Mouse (Mus musculus): ENCODE measurements around the gene 6820408C15Rik.
A peak's percentile ranks its signal among the peaks of the same experiment; 100 is the strongest.
"Not testable (repeated sequence)": the region's sequence is repeated elsewhere in the genome, so short reads cannot be mapped to it uniquely, and the experiment has no call there.

The 6820408C15Rik gene

GRCm38 (mm10) chr2:152411471-152411870 is 3.9 kb upstream of the 6820408C15Rik start:
- no peak for DNase-seq (ENCODE audit: low spot score in 2 of 2)

GRCm38 (mm10) chr2:152412526-152413157 is 2.7 kb upstream of the 6820408C15Rik start:
- DNase-seq (ENCODE audit: low spot score in 2 of 2): no peak

- DNase-seq (ENCODE audit: low spot score in 2 of 2): no peak
Observed at GRCm38 (mm10) chr2:152413158-152413764, 2.1 kb upstream of the 6820408C15Rik start.

GRCm38 (mm10) chr2:152413765-152414584 is 1.4 kb upstream of the 6820408C15Rik start:
- DNase-seq (ENCODE audit: low spot score in 2 of 2): peak; percentile 11 to 60

- peak; percentile 81 to 82 for DNase-seq (ENCODE audit: low spot score in 2 of 2)
Observed at GRCm38 (mm10) chr2:152414591-152415165, 709 bp upstream of the 6820408C15Rik start, which contains the start of gene Zcchc3. Gene Zcchc3, minus strand, starts transcription at chr2:152415027.

GRCm38 (mm10) chr2:152415786-152416185 is 399 bp downstream of the 6820408C15Rik start:
- DNase-seq (ENCODE audit: low spot score in 2 of 2): no peak

- no peak for DNase-seq (ENCODE audit: low spot score in 2 of 2)
Observed at GRCm38 (mm10) chr2:152427493-152427892, 12.1 kb downstream of the 6820408C15Rik start.

- not testable (repeated sequence) for DNase-seq (ENCODE audit: low spot score in 2 of 2)
Observed at GRCm38 (mm10) chr2:152428481-152428880, 13.1 kb downstream of the 6820408C15Rik start.

GRCm38 (mm10) chr2:152436405-152436901 is 21.1 kb downstream of the 6820408C15Rik start:
- no peak for DNase-seq (ENCODE audit: low spot score in 2 of 2)

GRCm38 (mm10) chr2:152436983-152437860 is 21.8 kb downstream of the 6820408C15Rik start:
- peak; percentile 71 to 73 for DNase-seq (ENCODE audit: low spot score in 2 of 2)

GRCm38 (mm10) chr2:152438963-152439362 is 23.6 kb downstream of the 6820408C15Rik start:
- no peak for DNase-seq (ENCODE audit: low spot score in 2 of 2)

- no peak for DNase-seq (ENCODE audit: low spot score in 2 of 2)
Observed at GRCm38 (mm10) chr2:152439833-152440232, 24.4 kb downstream of the 6820408C15Rik start.

- no peak for DNase-seq (ENCODE audit: low spot score in 2 of 2)
Observed at GRCm38 (mm10) chr2:152442322-152442721, 26.9 kb downstream of the 6820408C15Rik start.

GRCm38 (mm10) chr2:152443281-152443680 is 27.9 kb downstream of the 6820408C15Rik start:
- DNase-seq (ENCODE audit: low spot score in 2 of 2): no peak

GRCm38 (mm10) chr2:152446642-152447041 is 31.3 kb downstream of the 6820408C15Rik start:
- no peak for DNase-seq (ENCODE audit: low spot score in 2 of 2)

- DNase-seq (ENCODE audit: low spot score in 2 of 2): no peak
Observed at GRCm38 (mm10) chr2:152447461-152447860, 32.1 kb downstream of the 6820408C15Rik start.

- DNase-seq (ENCODE audit: low spot score in 2 of 2): peak in 1 of 2 experiments; percentile 50
Observed at GRCm38 (mm10) chr2:152450241-152450640, 34.9 kb downstream of the 6820408C15Rik start.

- DNase-seq (ENCODE audit: low spot score in 2 of 2): no peak
Observed at GRCm38 (mm10) chr2:152452101-152452781, 36.9 kb downstream of the 6820408C15Rik start.

GRCm38 (mm10) chr2:152459241-152459640 is 43.9 kb downstream of the 6820408C15Rik start:
- no peak for DNase-seq (ENCODE audit: low spot score in 2 of 2)

- no peak for DNase-seq (ENCODE audit: low spot score in 2 of 2)
Observed at GRCm38 (mm10) chr2:152464570-152465150, 49.3 kb downstream of the 6820408C15Rik start, which contains the start of gene Defb23. Gene Defb23, minus strand, starts transcription at chr2:152464620.

Data from urinary bladder, adult 18-20 months (tissue).